18 mouse cellular contexts compared by ENCODE assay signal in genomic region chr4:115857293-115857883, GRCm38 (mm10). TPM values are rescaled to one million over a fixed set of nuclear protein-coding genes. Genes with fewer than 3 reads are reported as not detected.
A peak's percentile ranks its signal among the peaks of the same experiment; 100 is the strongest.
DNase-seq lines count a peak whose midpoint lies in the region; ATAC-seq lines count a peak whose summit lies in the region.
"Had no signal": no experiment of that assay in that cellular context is flagged by ENCODE, and none has a peak within 500 bp of the region (broad histone marks: within the 10 kb centered on the region; RNA-seq: fewer than 3 reads in every experiment).

No protein-coding gene starts in this region.

- no peaks in the 10 kb centered on the region for H3K27me3 ChIP-seq in liver, embryonic 15.5 days
- H3K27me3 ChIP-seq: limb, embryonic 15.5 days; neural tube, embryonic 15.5 days had no signal

- intact Hi-C loops in left cerebral cortex, postnatal 36 days (cut with DNase I): no loop called here

- ATAC-seq in liver, embryonic 15.5 days (ENCODE audit: insufficient read depth): no peak
- no peak for ATAC-seq in activated CD4-positive, CD25-positive, alpha-beta regulatory T cell, adult 4 months

- H3K36me3 ChIP-seq in liver, embryonic 15.5 days (replicated peaks): peaks cover 94% of the 10 kb centered on the region

- peaks cover 61% of the 10 kb centered on the region for H3K4me1 ChIP-seq in liver, embryonic 15.5 days (replicated peaks)

- H3K9me3 ChIP-seq in liver, embryonic 15.5 days (replicated peaks): no peaks in the 10 kb centered on the region
- H3K9me3 ChIP-seq: heart, embryonic 10.5 days; limb, embryonic 15.5 days; neural tube, embryonic 15.5 days had no signal

- 58% methylated on average over 9 of the region's 9 CpGs for WGBS in liver, embryonic 15.5 days (ENCODE audit: insufficient replicate concordance)

- DNase-seq in lung, postnatal 36 days: peak; percentile 46
- no peak for DNase-seq in lung, postnatal 4 days
- peak; percentile 10 for DNase-seq in MN1 (ENCODE audit: low spot score)
- DNase-seq in skeletal muscle tissue, adult 2 months (ENCODE audit: low read depth, low spot score): peak; percentile 48
- DNase-seq in left cerebral cortex, postnatal 36 days (ENCODE audit: low spot score in 2 of 2): no peak
- DNase-seq: cerebellum, adult 8-10 months; gastrocnemius, adult 2 months; kidney, adult 2 months; kidney, postnatal 4 days; midbrain, embryonic 14.5 days; thymus, postnatal 36 days had no signal

- peak overlapping the region; percentile 90 for H3K27ac ChIP-seq in liver, embryonic 15.5 days (replicated peaks)
- H3K27ac ChIP-seq: gastrocnemius, adult 2 months; heart, embryonic 10.5 days; limb, embryonic 15.5 days; neural tube, embryonic 15.5 days had no signal

- no peak overlapping the region for H3K4me3 ChIP-seq in liver, embryonic 15.5 days (replicated peaks)
- H3K4me3 ChIP-seq: gastrocnemius, adult 2 months; heart, embryonic 10.5 days; limb, embryonic 15.5 days; neural tube, embryonic 15.5 days had no signal

- H3K4me2 ChIP-seq in liver, embryonic 15.5 days: peak overlapping the region; percentile 60; the same call in 1 of the 2 replicates
- H3K4me2 ChIP-seq: limb, embryonic 15.5 days; neural tube, embryonic 15.5 days had no signal

- H3K9ac ChIP-seq in liver, embryonic 15.5 days: peak overlapping the region; percentile 30; the same call in 1 of the 2 replicates
- H3K9ac ChIP-seq: limb, embryonic 15.5 days; neural tube, embryonic 15.5 days had no signal

RNA-seq across cellular contexts. Expression of gene Mknk1, which starts 18.4 kb away (rescaled TPM):
- polyA plus RNA-seq in liver, embryonic 15.5 days (2015; fragmentation: Nextera tagmentation; extraction: Ambion mirVana): 30.0 and 33.1 TPM in 2 replicates
- 10 to 100 TPM; 32.6 to 40.7 TPM for total RNA-seq in left cerebral cortex, postnatal 36 days (2021)
- 10 to 100 TPM; 30.7 to 46.8 TPM for polyA plus RNA-seq in activated CD4-positive, CD25-positive, alpha-beta regulatory T cell, adult 4 months (2017; shearing (Covaris generic))

RNA-seq across cellular contexts. Expression of gene Kncn, which starts 26.8 kb away (rescaled TPM):
- polyA plus RNA-seq in liver, embryonic 15.5 days (2015; fragmentation: Nextera tagmentation; extraction: Ambion mirVana): not detected in 2 replicates
- under 1 TPM in 1 of 2 experiments, not detected in 1; 0.54 TPM for total RNA-seq in left cerebral cortex, postnatal 36 days (2021)
- not detected for polyA plus RNA-seq in activated CD4-positive, CD25-positive, alpha-beta regulatory T cell, adult 4 months (2017; shearing (Covaris generic))
- total RNA-seq: gastrocnemius, adult 2 months had no signal
- polyA plus RNA-seq: heart, embryonic 10.5 days; hindbrain, embryonic 11.5 days; kidney, adult 2 months; limb, embryonic 15.5 days; stomach, embryonic 14.5 days had no signal

RNA-seq across cellular contexts. Expression of gene Mob3c, which starts 29.5 kb away (rescaled TPM):
- 8.0 and 8.2 TPM in 2 replicates for polyA plus RNA-seq in liver, embryonic 15.5 days (2015; fragmentation: Nextera tagmentation; extraction: Ambion mirVana)
- 1 to 10 TPM; 3.6 to 4.6 TPM for total RNA-seq in left cerebral cortex, postnatal 36 days (2021)
- polyA plus RNA-seq in activated CD4-positive, CD25-positive, alpha-beta regulatory T cell, adult 4 months (2017; shearing (Covaris generic)): 10 to 100 TPM in 1 of 2 experiments, 1 to 10 TPM in 1; 10.0 to 13.4 TPM

RNA-seq across cellular contexts. Expression of gene 6430628N08Rik, which starts 33.1 kb away (rescaled TPM):
- polyA plus RNA-seq in liver, embryonic 15.5 days (2015; fragmentation: Nextera tagmentation; extraction: Ambion mirVana): not detected in 2 replicates
- total RNA-seq in left cerebral cortex, postnatal 36 days (2021): under 1 TPM in 1 of 2 experiments, not detected in 1; 0.41 TPM
- not detected for polyA plus RNA-seq in activated CD4-positive, CD25-positive, alpha-beta regulatory T cell, adult 4 months (2017; shearing (Covaris generic))
- total RNA-seq: gastrocnemius, adult 2 months had no signal
- polyA plus RNA-seq: heart, embryonic 10.5 days; hindbrain, embryonic 11.5 days; kidney, adult 2 months; limb, embryonic 15.5 days; midbrain, embryonic 14.5 days; stomach, embryonic 14.5 days had no signal

Comparison
In these comparisons a context has a peak if more than half of its experiments do, and no peak if none do; other contexts are left out.
1. DNase-seq: peak in lung, postnatal 36 days (single experiment), MN1 (single experiment) and skeletal muscle tissue, adult 2 months (single experiment); none in lung, postnatal 4 days (0 of 2) and left cerebral cortex, postnatal 36 days (0 of 2).